Mouse (Mus musculus) forebrain, embryonic 15.5 days (tissue): ENCODE measurements at regions not wholly inside any gene's neighbourhood (a gene's known extent, or its start where the extent isn't known, plus 50 kb on each side); places are given as distances from the start of the nearest gene placed in this dataset.

Experiments used
- ATAC-seq: fragments of 200-750 bp; cut with Nextera tagmentation; replicated peaks from 2 replicates; pipeline ENCODE4 v1.8.0; 2017; ENCODE audit warnings: mild to moderate bottlenecking, moderate TSS enrichment, moderate library complexity
- H3K27ac ChIP-seq: fragments of 300-500 bp; sonication (generic); replicated peaks from 2 replicates; pipeline ENCODE4 v1.5.1; 2015; ENCODE audit warnings: mild to moderate bottlenecking, inconsistent platforms
- H3K27me3 ChIP-seq: fragments of 300-500 bp; sonication (generic); 2 replicates; pipeline ENCODE4 v1.6.1; 2015; ENCODE audit warnings: inconsistent platforms
- H3K36me3 ChIP-seq: fragments of 300-500 bp; sonication (generic); 2 replicates; pipeline ENCODE4 v1.6.1; 2015; ENCODE audit warnings: mild to moderate bottlenecking, inconsistent platforms
- H3K4me1 ChIP-seq: fragments of 300-500 bp; sonication (generic); 2 replicates; pipeline ENCODE4 v1.6.1; 2015; ENCODE audit warnings: inconsistent platforms
- H3K4me2 ChIP-seq: fragments of 300-500 bp; sonication (generic); replicated peaks from 2 replicates; pipeline ENCODE4 v1.6.1; 2015; ENCODE audit warnings: mild to moderate bottlenecking, inconsistent platforms
- H3K4me3 ChIP-seq: fragments of 300-500 bp; sonication (generic); 2 replicates; pipeline ENCODE4 v1.5.1; 2015; ENCODE audit warnings: mild to moderate bottlenecking, inconsistent platforms
- H3K9ac ChIP-seq: fragments of 300-500 bp; sonication (generic); replicated peaks from 2 replicates; pipeline ENCODE4 v1.6.1; 2015; ENCODE audit warnings: mild to moderate bottlenecking, inconsistent platforms
- H3K9me3 ChIP-seq: fragments of 300-500 bp; sonication (generic); 2 replicates; pipeline ENCODE4 v1.6.1; 2016; ENCODE audit warnings: inconsistent platforms
- WGBS: fragments of 180-500 bp; shearing (Covaris S2); methylation state at CpG from one replicate; pipeline ENCODE4 v1.1.7; 2015; ENCODE audit warnings: mixed read lengths; 5-methylcytosine and 5-hydroxymethylcytosine counted together

DNA sequence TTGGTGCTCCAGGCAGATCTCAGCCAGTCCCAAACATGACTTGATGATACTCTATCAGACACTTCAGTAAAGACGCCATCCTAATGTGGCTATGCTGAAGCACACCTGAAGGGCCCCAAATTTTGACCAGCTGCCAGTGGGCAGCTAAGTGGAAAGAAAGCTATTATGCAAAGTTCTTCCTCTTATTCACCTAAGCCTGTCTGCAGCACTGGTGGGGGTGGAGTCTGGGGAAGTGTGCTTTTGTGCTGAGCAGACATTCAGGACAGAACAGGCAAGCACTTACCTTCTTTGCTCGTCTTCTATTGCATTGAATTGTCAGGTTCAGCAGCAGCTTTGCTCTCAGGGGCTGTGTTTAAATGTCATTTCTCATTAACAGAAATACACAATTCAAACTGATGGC, 200.7 kb downstream of the Pla2g4a start:
- whole genome bisulfite sequencing = 46% methylated on average over 2 of the region's 2 CpGs
- Histone ChIP-seq H3K36me3 (no peaks in the 10 kb centered on the region), H3K9ac (no peak overlapping the region), H3K4me3 (no peak overlapping the region), H3K4me1 (no peaks in the 10 kb centered on the region), H3K27me3 (no peaks in the 10 kb centered on the region), H3K27ac (no peak overlapping the region), H3K9me3 (no peaks in the 10 kb centered on the region), H3K4me2 (no peak overlapping the region)
- no peak for ATAC-seq

DNA sequence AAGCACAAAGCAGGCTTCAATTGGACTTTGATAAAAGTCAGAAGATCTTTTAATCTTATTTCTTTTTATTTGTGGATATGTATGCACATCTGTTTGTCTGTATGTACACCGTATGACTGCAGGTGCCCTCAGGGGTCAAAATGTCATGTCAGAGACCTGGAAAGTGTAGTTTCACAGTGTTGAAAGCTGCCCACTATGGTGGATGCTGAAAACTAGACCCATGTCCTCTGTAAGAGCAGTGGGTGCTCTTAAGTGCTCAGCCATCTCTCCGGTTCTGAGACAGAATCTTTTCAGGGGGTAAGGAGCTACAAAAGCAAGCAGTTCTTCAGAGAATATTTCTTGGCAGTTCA, 202.3 kb downstream of the Pla2g4a start:
- Histone ChIP-seq H3K27me3 (no peaks in the 10 kb centered on the region), H3K27ac (no peak overlapping the region), H3K4me2 (no peak overlapping the region), H3K9me3 (no peaks in the 10 kb centered on the region), H3K4me3 (no peak overlapping the region), H3K36me3 (no peaks in the 10 kb centered on the region), H3K9ac (no peak overlapping the region), H3K4me1 (no peaks in the 10 kb centered on the region)
- WGBS = 89% methylated on average over 2 of the region's 2 CpGs
- peak; percentile 55; the same call in 1 of the 2 replicates for ATAC-seq

- 85% methylated on average over 1 of the region's 1 CpGs for WGBS
- no peak overlapping the region for H3K4me2 ChIP-seq
- peak; percentile 58; the same call in 1 of the 2 replicates for ATAC-seq
- H3K4me3 ChIP-seq = no peak overlapping the region
- no peaks in the 10 kb centered on the region for H3K4me1 ChIP-seq
- H3K36me3 ChIP-seq = no peaks in the 10 kb centered on the region
- H3K27me3 ChIP-seq = no peaks in the 10 kb centered on the region
- H3K9ac ChIP-seq = no peak overlapping the region
- no peaks in the 10 kb centered on the region for H3K9me3 ChIP-seq
- no peak overlapping the region for H3K27ac ChIP-seq
Measured at GRCm38 (mm10) chr1:149758092-149758782, 202.9 kb downstream of the Pla2g4a start.

DNA sequence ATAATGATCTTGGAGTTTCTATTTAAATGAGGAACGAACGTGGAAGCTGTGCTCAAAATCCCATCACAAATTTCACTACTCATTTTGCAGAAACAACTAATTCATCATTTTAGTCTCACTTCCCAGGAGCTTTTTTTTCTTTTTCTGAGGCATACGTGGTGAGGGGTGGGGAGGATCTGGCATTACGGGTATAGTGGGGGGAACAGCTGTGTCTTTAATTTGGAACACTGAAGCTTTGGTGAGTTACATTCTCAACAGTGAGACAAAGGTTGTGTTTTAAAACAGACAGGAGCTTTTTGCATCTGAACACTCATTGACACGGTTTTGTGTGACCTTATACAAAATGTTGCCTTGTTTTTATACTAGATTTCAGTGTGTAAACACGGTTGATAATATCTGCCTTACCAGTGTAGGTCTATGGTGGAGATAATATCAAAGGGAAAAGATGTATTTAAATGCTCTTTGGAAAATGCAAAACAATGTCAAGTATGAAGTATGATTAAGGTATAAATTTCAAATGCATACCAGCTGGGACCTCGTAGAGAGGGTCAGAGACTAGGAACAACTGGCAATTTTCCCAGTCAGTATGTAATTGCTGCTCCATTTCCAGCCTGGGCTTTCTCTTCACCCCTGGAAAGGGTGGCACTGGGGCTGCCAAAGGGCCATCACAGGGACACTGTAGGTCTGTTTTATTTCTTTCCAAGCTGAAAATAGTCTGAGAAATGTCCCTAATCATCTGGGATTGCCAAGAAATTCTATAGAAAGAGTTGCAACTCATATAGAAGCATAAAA, 207.6 kb downstream of the Pla2g4a start:
- no peak overlapping the region for H3K4me2 ChIP-seq
- H3K4me3 ChIP-seq = no peak overlapping the region
- no peak overlapping the region for H3K27ac ChIP-seq
- WGBS = 63% methylated on average over 7 of the region's 7 CpGs
- H3K4me1 ChIP-seq = no peaks in the 10 kb centered on the region
- H3K9me3 ChIP-seq = no peaks in the 10 kb centered on the region
- no peaks in the 10 kb centered on the region for H3K27me3 ChIP-seq
- no peak overlapping the region for H3K9ac ChIP-seq
- H3K36me3 ChIP-seq = no peaks in the 10 kb centered on the region
- no peak for ATAC-seq

DNA sequence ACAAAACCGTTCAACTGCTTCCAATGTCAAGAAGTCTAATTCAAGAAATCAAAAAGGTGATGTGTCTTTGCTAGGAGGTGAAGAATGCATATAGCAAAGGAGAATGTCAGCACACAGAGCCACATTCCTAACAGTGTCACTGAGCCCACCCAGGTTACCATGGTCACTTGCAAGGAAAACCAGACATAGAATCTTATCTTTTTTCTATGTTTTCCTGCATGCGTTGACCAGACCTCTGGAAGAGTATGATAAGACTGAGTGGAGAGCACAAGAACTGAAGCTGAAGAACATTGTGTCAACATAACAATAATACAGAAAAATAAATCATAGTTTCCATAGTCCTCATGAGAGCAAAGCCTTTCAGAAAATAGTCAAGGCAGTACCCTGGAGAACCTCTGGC, 211.7 kb downstream of the Pla2g4a start:
- no peaks in the 10 kb centered on the region for H3K9me3 ChIP-seq
- H3K4me2 ChIP-seq = no peak overlapping the region
- no peaks in the 10 kb centered on the region for H3K27me3 ChIP-seq
- no peak overlapping the region for H3K27ac ChIP-seq
- no peak for ATAC-seq
- no peaks in the 10 kb centered on the region for H3K36me3 ChIP-seq
- H3K4me1 ChIP-seq = no peaks in the 10 kb centered on the region
- H3K4me3 ChIP-seq = no peak overlapping the region
- H3K9ac ChIP-seq = no peak overlapping the region
- 93% methylated on average over 2 of the region's 2 CpGs for WGBS

DNA sequence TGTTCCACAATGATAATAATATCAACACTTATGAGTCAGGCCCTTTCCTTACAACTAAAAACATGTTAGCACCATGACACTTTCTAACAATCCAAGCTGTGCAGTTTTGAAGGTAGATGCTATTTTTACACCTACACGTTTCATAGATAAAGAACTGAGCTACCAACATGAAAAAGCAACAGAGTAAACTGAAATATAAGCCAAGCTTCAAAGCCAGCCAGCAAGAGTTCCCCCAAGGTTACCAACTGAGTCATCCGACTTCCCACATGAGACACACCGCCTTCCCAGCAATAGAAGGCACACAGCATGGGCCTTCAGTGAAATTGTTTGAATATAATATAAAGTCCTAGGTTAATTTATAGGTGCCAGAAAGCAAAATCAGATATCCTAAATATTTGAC, 222.1 kb downstream of the Pla2g4a start:
- no peak overlapping the region for H3K27ac ChIP-seq
- H3K36me3 ChIP-seq = no peaks in the 10 kb centered on the region
- H3K4me3 ChIP-seq = no peak overlapping the region
- 78% methylated on average over 3 of the region's 3 CpGs for WGBS
- no peaks in the 10 kb centered on the region for H3K27me3 ChIP-seq
- H3K4me1 ChIP-seq = no peaks in the 10 kb centered on the region
- H3K4me2 ChIP-seq = no peak overlapping the region
- no peak for ATAC-seq
- H3K9ac ChIP-seq = no peak overlapping the region
- H3K9me3 ChIP-seq = no peaks in the 10 kb centered on the region

GRCm38 (mm10) chr1:149734241-149734640, 226.8 kb downstream of the Pla2g4a start:
- Histone ChIP-seq H3K9ac (no peak overlapping the region), H3K9me3 (no peaks in the 10 kb centered on the region), H3K4me3 (no peak overlapping the region), H3K27ac (no peak overlapping the region), H3K36me3 (no peaks in the 10 kb centered on the region), H3K27me3 (no peaks in the 10 kb centered on the region), H3K4me1 (no peaks in the 10 kb centered on the region), H3K4me2 (no peak overlapping the region)
- ATAC-seq = no peak
- 85% methylated on average over 2 of the region's 2 CpGs for WGBS

- ATAC-seq = no peak
- 81% methylated on average over 1 of the region's 1 CpGs for WGBS
- no peak overlapping the region for H3K27ac ChIP-seq
- no peak overlapping the region for H3K9ac ChIP-seq
- H3K4me3 ChIP-seq = no peak overlapping the region
- H3K4me1 ChIP-seq = no peaks in the 10 kb centered on the region
- H3K27me3 ChIP-seq = no peaks in the 10 kb centered on the region
- H3K4me2 ChIP-seq = no peak overlapping the region
- H3K36me3 ChIP-seq = no peaks in the 10 kb centered on the region
- no peaks in the 10 kb centered on the region for H3K9me3 ChIP-seq
Measured at GRCm38 (mm10) chr1:149715171-149715570, 245.9 kb downstream of the Pla2g4a start.

DNA sequence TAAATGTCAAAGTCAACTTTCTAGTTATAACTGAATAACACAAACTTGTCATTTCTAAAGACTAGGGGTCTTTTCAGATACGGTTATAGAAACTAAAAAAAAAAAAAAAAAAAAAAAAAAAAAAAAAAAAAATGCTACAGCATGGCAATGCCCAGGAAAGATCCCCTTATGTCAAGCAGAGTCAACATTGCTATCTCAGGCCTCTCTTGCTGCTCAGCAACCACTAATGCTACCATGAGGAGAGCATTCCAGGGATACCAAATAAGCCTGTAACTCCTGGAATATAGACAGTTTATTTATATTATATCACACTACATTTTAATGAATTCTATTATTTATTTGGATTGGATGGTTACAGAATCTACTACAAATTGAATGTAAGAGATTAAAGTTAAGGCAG, 248.8 kb downstream of the Pla2g4a start:
- Histone ChIP-seq H3K4me1 (no peaks in the 10 kb centered on the region), H3K9me3 (no peaks in the 10 kb centered on the region), H3K4me3 (no peak overlapping the region), H3K27me3 (no peaks in the 10 kb centered on the region), H3K4me2 (no peak overlapping the region), H3K9ac (no peak overlapping the region), H3K27ac (no peak overlapping the region), H3K36me3 (no peaks in the 10 kb centered on the region)
- 83% methylated on average over 1 of the region's 1 CpGs for WGBS
- no peak for ATAC-seq

- WGBS = 82% methylated on average over 1 of the region's 1 CpGs
- no peak overlapping the region for H3K4me2 ChIP-seq
- H3K9ac ChIP-seq = no peak overlapping the region
- no peak overlapping the region for H3K4me3 ChIP-seq
- H3K27me3 ChIP-seq = no peaks in the 10 kb centered on the region
- no peaks in the 10 kb centered on the region for H3K4me1 ChIP-seq
- H3K9me3 ChIP-seq = no peaks in the 10 kb centered on the region
- ATAC-seq = no peak
- no peaks in the 10 kb centered on the region for H3K36me3 ChIP-seq
- no peak overlapping the region for H3K27ac ChIP-seq
Measured at GRCm38 (mm10) chr1:149705223-149705622, 255.9 kb downstream of the Pla2g4a start.

GRCm38 (mm10) chr1:149699411-149699810, 261.7 kb downstream of the Pla2g4a start:
- no peak overlapping the region for H3K27ac ChIP-seq
- no peak overlapping the region for H3K9ac ChIP-seq
- 86% methylated on average over 4 of the region's 4 CpGs for WGBS
- H3K4me3 ChIP-seq = no peak overlapping the region
- no peaks in the 10 kb centered on the region for H3K27me3 ChIP-seq
- no peak overlapping the region for H3K4me2 ChIP-seq
- ATAC-seq = no peak
- H3K36me3 ChIP-seq = no peaks in the 10 kb centered on the region
- H3K4me1 ChIP-seq = no peaks in the 10 kb centered on the region
- no peaks in the 10 kb centered on the region for H3K9me3 ChIP-seq

DNA sequence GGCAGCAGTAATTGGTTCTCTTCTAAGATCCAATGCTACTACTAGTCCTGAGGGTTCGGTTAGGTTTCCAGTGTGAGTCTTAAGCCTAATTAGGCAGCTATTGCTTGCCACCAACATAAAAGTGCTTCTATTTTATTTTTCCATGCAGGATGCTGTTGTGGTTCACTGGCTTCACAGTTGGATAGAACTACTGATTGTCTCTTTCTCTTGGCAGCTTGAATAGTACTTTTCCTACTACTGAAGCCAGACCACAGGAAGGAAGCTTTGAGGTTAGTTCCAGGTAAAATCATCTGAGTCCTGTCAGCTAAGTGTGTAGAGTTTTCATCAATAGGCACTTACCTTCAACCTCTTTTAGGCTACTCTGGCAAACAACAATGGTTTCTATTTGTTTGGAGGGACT, 286.9 kb downstream of the Pla2g4a start:
- no peaks in the 10 kb centered on the region for H3K27me3 ChIP-seq
- no peak for ATAC-seq
- 37% methylated on average over 1 of the region's 1 CpGs for WGBS
- H3K4me1 ChIP-seq = peaks cover 5% of the 10 kb centered on the region; the same call in 1 of the 2 replicates
- H3K27ac ChIP-seq = no peak overlapping the region
- no peak overlapping the region for H3K9ac ChIP-seq
- H3K36me3 ChIP-seq = no peaks in the 10 kb centered on the region
- no peak overlapping the region for H3K4me3 ChIP-seq
- H3K9me3 ChIP-seq = no peaks in the 10 kb centered on the region
- no peak overlapping the region for H3K4me2 ChIP-seq
